Mouse (Mus musculus) hindbrain, postnatal 0 days (tissue): Measurements from ENCODE around the gene Wwc1. TPM values are rescaled to one million over a fixed set of nuclear protein-coding genes. Genes with fewer than 3 reads are reported as not detected.
"Not testable (repeated sequence)": the region's sequence is repeated elsewhere in the genome, so short reads cannot be mapped to it uniquely, and the experiment has no call there.

ENCODE experiments used
- ATAC-seq: fragments of 200-750 bp; cut with Nextera tagmentation; 2 replicates; pipeline ENCODE4 v1.8.0; 2017; ENCODE audit warnings: mild to moderate bottlenecking, moderate TSS enrichment, moderate library complexity
- DNase-seq: peaks from one replicate; pipeline ENCODE4 v3.0.0-alpha.2; 2015; ENCODE audit warnings: low spot score
- H3K27ac ChIP-seq: fragments of 300-500 bp; sonication (generic); 2 replicates; pipeline ENCODE4 v1.5.1; 2014; ENCODE audit warnings: mild to moderate bottlenecking
- H3K27me3 ChIP-seq: fragments of 300-500 bp; sonication (generic); 2 replicates; pipeline ENCODE4 v1.6.1; 2014; ENCODE audit warnings: low read length, mixed read lengths; ENCODE audit not compliant: insufficient read depth
- H3K36me3 ChIP-seq: fragments of 300-500 bp; sonication (generic); 2 replicates; pipeline ENCODE4 v1.6.1; 2014; ENCODE audit warnings: low read length, mixed read lengths; ENCODE audit not compliant: insufficient read depth
- H3K4me1 ChIP-seq: fragments of 300-500 bp; sonication (generic); 2 replicates; pipeline ENCODE4 v1.6.1; 2014; ENCODE audit warnings: antibody characterized with exemption, low read length, mixed read lengths; ENCODE audit not compliant: insufficient read depth
- H3K4me2 ChIP-seq: fragments of 300-500 bp; sonication (generic); 2 replicates; pipeline ENCODE4 v1.6.1; 2014; ENCODE audit warnings: low read depth, mild to moderate bottlenecking, low read length, moderate library complexity, mixed read lengths
- H3K4me3 ChIP-seq: fragments of 300-500 bp; sonication (generic); 2 replicates; pipeline ENCODE4 v1.5.1; 2014; ENCODE audit warnings: low read length
- H3K9ac ChIP-seq: fragments of 300-500 bp; sonication (generic); replicated peaks from 2 replicates; pipeline ENCODE4 v1.6.1; 2014; ENCODE audit warnings: mild to moderate bottlenecking, low read length, moderate library complexity, mixed read lengths
- H3K9me3 ChIP-seq: fragments of 300-500 bp; sonication (generic); 2 replicates; pipeline ENCODE4 v1.6.1; 2016; ENCODE audit warnings: low read length, mixed read lengths
- CTCF ChIP-seq: IDR thresholded peaks from 2 replicates; pipeline ENCODE4 v1.5.1; 2016; ENCODE audit warnings: antibody characterized with exemption, control low read depth, low read depth
- WGBS: fragments of 180-500 bp; shearing (Covaris S2); extraction: QIAGEN DNeasy Blood & Tissue Kit; methylation state at CpG from one replicate; pipeline ENCODE4 v1.1.7; 2014; 5-methylcytosine and 5-hydroxymethylcytosine counted together
- polyA plus RNA-seq: library from polyadenylated mRNA; unstranded; fragments of >200 nt; fragmentation: Nextera tagmentation; extraction: Ambion mirVana; gene quantifications from 2 replicates; pipeline ENCODE4 v1.2.1, GENCODE M21; 2015
- total RNA-seq: library from RNA; depleted of rRNA; stranded (reverse); fragments of >200 nt; gene quantifications from 2 replicates; pipeline ENCODE4 v1.2.3, GENCODE M21; 2014

Wwc1 gene
- total and polyA plus RNA-seq, 2 experiments from 2014 or later: 9.0 to 17.8 TPM

DNA sequence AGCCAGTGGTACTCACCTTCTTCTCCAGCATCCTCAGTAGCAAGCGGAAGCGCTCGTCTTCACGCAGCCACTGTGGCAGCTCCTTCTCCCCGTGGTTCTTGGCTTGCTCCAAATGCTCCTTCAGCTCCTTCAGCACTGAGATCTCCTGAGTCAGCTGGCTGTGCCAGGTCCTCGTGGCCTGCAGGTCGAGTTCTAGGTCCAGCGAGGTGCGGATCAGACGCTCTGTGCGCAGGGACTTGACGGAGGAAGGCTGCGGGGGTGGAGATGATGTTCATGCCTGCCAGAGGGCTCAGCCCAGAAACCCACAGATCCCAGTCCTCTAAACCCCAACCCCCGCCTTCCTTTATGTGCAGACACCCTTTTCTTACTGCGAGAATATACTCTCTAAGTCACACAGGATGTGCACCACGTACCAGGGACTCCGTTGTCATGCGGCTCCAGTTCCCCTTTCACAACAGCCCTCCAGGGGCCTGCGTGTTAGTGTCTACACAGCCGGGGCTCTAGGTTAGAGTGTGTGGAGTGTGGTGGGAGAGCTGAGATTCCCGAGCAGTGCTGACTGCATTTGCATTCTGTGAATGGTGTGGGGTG, 138.5 kb downstream of the Wwc1 start:
- 74% methylated on average over 21 of the region's 21 CpGs for WGBS

DNA sequence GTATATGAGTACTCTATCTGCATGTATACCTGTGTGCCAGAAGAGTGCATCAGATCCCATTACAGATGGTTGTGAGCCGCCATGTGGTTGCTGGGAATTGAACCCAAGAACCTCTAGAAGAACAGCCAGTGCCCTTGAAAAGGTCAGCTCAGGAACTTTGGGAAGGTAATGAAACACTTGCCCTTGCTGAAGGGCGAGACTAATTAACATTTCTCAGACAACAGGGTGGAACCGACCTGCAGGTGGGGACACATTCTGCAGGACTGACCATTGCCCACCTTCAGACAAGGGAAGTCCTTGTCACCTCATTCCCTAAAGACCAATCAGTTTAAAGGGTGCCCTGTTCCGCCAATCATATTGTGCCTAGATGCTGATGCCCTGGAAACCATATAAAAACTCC, 139.5 kb downstream of the Wwc1 start:
- H3K4me2 ChIP-seq, DNase-seq, H3K4me3 ChIP-seq, H3K9ac ChIP-seq, H3K9me3 ChIP-seq, ATAC-seq, H3K27ac ChIP-seq, H3K36me3 ChIP-seq, H3K4me1 ChIP-seq, H3K27me3 ChIP-seq: not testable (repeated sequence)
- WGBS: 90% methylated on average over 4 of the region's 4 CpGs

More for the DNA sequence above, 138.5 kb downstream of the Wwc1 start:
- Histone ChIP-seq H3K9me3 (no peaks in the 10 kb centered on the region), H3K27ac (no peak overlapping the region), H3K27me3 (no peaks in the 10 kb centered on the region), H3K4me2 (no peak overlapping the region), H3K4me3 (no peak overlapping the region), H3K36me3 (peaks cover 5% of the 10 kb centered on the region; the same call in 1 of the 2 replicates), H3K9ac (no peak overlapping the region), H3K4me1 (no peaks in the 10 kb centered on the region)
- no peak for ATAC-seq
- no peak for DNase-seq
- no peak for TF ChIP-seq CTCF

DNA sequence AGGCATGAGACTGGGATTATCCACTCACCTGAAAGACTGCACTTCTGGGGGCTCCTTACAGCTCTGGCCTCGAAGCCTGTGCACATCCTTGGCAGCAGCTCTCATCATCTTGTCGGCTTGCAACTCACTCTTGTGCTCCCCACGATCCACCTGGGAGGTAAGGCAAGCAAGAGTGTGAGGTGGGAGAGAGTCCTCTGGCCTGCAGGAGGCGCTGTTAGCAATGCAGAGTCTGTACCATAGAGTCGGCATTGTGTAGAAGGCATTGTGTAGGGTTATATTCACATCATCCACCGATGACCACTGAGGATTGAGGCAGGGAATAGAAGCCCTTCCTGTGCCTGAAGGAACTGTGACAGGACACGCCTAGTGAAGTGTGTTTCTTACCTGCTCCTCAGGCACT, 140.0 kb downstream of the Wwc1 start:
- Histone ChIP-seq H3K27me3 (no peaks in the 10 kb centered on the region), H3K9ac (no peak overlapping the region), H3K4me2 (no peak overlapping the region), H3K4me1 (no peaks in the 10 kb centered on the region), H3K4me3 (no peak overlapping the region), H3K36me3 (peaks cover 5% of the 10 kb centered on the region; the same call in 1 of the 2 replicates), H3K27ac (no peak overlapping the region), H3K9me3 (no peaks in the 10 kb centered on the region)
- ATAC-seq: no peak
- WGBS: 76% methylated on average over 7 of the region's 7 CpGs
- TF ChIP-seq CTCF: peak; percentile 62
- peak; percentile 23 for DNase-seq

DNA sequence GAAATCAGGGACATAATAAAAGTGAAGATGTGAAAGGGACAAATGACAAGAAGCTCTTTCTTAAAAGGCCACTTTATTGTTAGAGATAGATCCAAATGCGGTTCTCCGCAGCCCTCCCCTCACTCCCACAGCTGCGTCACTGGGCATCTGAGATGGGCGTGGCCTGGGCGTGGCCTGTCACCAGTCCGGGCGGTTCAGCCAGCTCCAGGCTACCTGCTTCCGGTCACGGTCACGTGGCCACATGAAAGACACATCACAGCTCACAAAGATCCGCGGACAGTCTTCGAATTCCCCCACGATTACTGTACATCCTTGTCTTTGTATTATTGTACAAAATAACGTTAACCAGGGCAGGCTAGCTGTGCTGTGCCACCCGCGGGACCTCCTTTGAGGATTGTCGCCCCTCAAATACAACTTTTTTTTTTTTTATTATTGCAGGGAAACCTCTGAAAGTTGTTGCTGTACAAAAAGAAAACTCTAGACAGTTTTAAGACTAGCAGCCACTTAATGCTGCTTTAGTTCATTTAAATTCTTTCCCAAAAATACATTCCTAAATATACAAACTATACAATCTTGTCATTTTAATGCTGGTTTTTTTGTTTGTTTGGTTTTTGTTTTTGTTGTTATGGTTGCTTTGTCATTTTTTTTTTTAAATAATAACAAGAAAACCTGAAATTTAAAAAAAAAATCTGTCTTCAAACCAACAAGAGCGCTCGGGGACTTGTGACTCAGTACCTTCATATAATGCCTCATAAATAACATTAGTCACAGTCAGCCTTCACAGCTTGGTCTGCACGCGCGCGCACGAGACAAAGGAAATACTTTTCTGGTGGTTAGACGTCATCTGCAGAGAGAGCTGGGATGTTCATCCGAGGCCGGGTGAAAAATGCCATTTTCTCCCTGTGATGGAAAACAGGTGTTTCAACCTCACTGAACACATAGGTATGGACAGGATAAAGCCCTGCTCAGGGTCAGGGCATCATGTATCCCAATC, 141.7 kb downstream of the Wwc1 start:
- peaks cover 1% of the 10 kb centered on the region; the same call in 1 of the 2 replicates for H3K4me1 ChIP-seq
- peak overlapping the region; percentile 52 for H3K4me2 ChIP-seq
- no peaks in the 10 kb centered on the region for H3K9me3 ChIP-seq
- H3K36me3 ChIP-seq: peaks cover 5% of the 10 kb centered on the region; the same call in 1 of the 2 replicates
- DNase-seq: peak; percentile 84
- H3K27me3 ChIP-seq: no peaks in the 10 kb centered on the region
- peak overlapping the region; percentile 24; the same call in 1 of the 2 replicates for H3K9ac ChIP-seq
- peak; percentile 77 for ATAC-seq
- H3K4me3 ChIP-seq: peak overlapping the region; percentile 19; the same call in 1 of the 2 replicates
- 16% methylated on average over 28 of the region's 28 CpGs for WGBS
- TF ChIP-seq CTCF: no peak
- H3K27ac ChIP-seq: no peak overlapping the region

DNA sequence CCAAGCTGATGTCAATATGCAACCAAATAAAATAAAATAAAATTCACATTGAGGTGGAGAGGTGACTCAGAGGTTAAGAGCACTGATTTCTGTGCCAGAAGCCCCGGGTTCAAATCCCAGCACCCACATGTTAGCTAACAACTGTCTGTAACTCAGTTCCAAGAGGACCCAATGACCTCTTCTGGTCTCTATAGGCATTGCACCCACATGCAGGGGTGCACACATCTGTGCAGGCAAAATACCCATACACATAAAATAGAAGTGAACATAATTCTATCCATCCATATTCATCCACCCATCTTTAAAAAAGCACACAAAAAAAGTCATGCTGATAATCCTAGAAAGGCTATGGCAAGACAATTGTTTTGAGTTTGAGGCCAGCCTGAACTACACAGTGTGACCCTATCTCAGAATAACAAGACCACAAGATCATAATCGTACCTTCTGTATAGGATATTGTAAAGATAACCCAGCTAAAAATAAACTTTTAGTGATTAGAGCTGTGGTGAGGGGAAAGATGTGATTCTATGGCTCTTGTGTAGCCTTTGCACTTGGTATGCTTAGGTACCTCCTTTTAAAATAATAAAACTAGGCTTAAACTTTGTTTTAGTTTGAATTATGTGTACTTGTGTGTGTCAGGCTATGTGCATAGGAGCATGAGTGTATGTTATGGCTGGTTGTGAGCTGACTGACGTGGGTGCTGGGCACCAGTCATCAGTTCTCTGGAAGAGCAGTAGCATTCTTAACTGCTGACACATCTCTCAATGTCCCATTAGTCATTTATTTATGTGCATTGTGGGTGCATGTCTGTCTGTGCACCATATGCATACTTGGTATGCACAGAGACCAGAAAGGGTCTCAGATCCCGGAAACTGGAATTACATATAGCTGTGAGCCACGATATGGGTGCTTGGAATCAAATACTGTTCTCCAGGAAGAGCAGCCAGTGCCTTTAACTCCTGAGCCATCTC, 142.9 kb downstream of the Wwc1 start:
- peaks cover 7% of the 10 kb centered on the region; the same call in 1 of the 2 replicates for H3K4me1 ChIP-seq

More for the DNA sequence above, 142.9 kb downstream of the Wwc1 start:
- Histone ChIP-seq H3K27ac (no peak overlapping the region), H3K36me3 (peaks cover 6% of the 10 kb centered on the region; the same call in 1 of the 2 replicates), H3K9me3 (no peaks in the 10 kb centered on the region), H3K4me3 (no peak overlapping the region), H3K27me3 (no peaks in the 10 kb centered on the region), H3K4me2 (peak overlapping the region; percentile 52), H3K9ac (no peak overlapping the region)
- no peak for ATAC-seq
- TF ChIP-seq CTCF: peak; percentile 10; the same call in 1 of the 2 replicates
- no peak for DNase-seq
- 88% methylated on average over 5 of the region's 5 CpGs for WGBS
